Mouse (Mus musculus): ENCODE results near the gene Syt13.

DNA sequence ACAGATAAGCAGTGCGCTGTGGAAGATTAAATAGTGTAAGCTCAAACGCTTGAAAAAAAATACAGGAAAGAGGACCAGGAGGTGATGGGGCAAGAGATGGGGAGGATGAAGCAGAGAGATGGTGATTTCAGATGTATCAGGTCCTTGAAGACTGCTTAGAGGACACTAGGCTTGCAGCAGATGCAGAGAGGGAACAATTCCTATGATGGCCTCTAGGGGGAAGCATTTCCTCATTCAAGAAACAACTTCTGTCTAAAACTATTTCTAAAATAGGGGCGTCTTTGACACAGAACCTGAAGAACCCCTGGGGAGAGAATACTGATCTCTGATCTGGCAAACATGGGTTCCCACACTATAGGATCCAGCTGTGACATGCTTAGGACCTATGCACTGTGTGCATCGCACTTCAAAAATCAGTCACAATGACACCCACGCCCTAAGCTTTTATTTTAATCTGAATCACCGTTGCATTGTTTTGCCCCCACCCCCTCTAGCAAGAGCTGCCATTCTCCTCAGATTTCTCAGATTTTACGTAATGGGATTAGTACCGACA is 10.5 kb upstream of the Syt13 start:
- TF ChIP-seq CTCF (IDR thresholded peaks at IDR 0.05; ENCODE audit: low read depth): peak; percentile 75
- no peak for TF ChIP-seq EP300 (IDR thresholded peaks at IDR 0.05; ENCODE audit: low read depth)
